Comparison of ENCODE assay signal across 9 mouse cellular contexts in genomic region chr13:112259398-112259797, GRCm38 (mm10). TPM values are rescaled to one million over a fixed set of nuclear protein-coding genes. Genes with fewer than 3 reads are reported as not detected.
DNase-seq lines count a peak whose midpoint lies in the region; ATAC-seq lines count a peak whose summit lies in the region.
"Had no signal": no experiment of that assay in that cellular context is flagged by ENCODE, and none has a peak within 500 bp of the region (broad histone marks: within the 10 kb centered on the region; RNA-seq: fewer than 3 reads in every experiment).

No protein-coding gene starts in this region.

- DNase-seq in cerebellum, postnatal 25 days, result peak; percentile 79 to 83
- peak; percentile 41 to 45 for DNase-seq in frontal cortex, postnatal 25 days (ENCODE audit: low spot score in 2 of 2)
- peak; percentile 76 for DNase-seq in intestine, embryonic 14.5 days (ENCODE audit: low spot score)
- peak; percentile 12 to 26 for DNase-seq in left cerebral cortex, adult 8-10 months (ENCODE audit: low spot score in 2 of 2)
- DNase-seq in mesoderm, embryonic 11.5 days (ENCODE audit: low read depth, low spot score), result peak; percentile 63
- DNase-seq in right cerebral cortex, postnatal 25 days, result peak; percentile 45
- DNase-seq in urinary bladder, postnatal 36 days (ENCODE audit: low spot score in 2 of 2), result peak; percentile 55 to 70

- H3K36me3 ChIP-seq in intestine, embryonic 14.5 days (ENCODE audit: control insufficient read depth, insufficient read depth, low read length), result no peaks in the 10 kb centered on the region

- no peak overlapping the region for H3K27ac ChIP-seq in intestine, embryonic 14.5 days (ENCODE audit: low read depth)

- no peaks in the 10 kb centered on the region for H3K27me3 ChIP-seq in intestine, embryonic 14.5 days (replicated peaks; ENCODE audit: control insufficient read depth, insufficient read depth, low read length)

- no peaks in the 10 kb centered on the region for H3K4me1 ChIP-seq in intestine, embryonic 14.5 days (replicated peaks; ENCODE audit: control insufficient read depth, insufficient read depth, low read length)
- H3K4me1 ChIP-seq: megakaryocyte, embryonic 14.5 days had no signal

- H3K4me3 ChIP-seq in intestine, embryonic 14.5 days (ENCODE audit: low read depth, low read length), result no peak overlapping the region
- H3K4me3 ChIP-seq: megakaryocyte, embryonic 14.5 days had no signal

- no peak overlapping the region for H3K4me2 ChIP-seq in intestine, embryonic 14.5 days (ENCODE audit: low read length)

- H3K9ac ChIP-seq in intestine, embryonic 14.5 days (ENCODE audit: low read length), result no peak overlapping the region

- H3K9me3 ChIP-seq in intestine, embryonic 14.5 days (ENCODE audit: control insufficient read depth, low read length), result no peaks in the 10 kb centered on the region
- H3K9me3 ChIP-seq: megakaryocyte, embryonic 14.5 days had no signal

- peak; percentile 94 for ATAC-seq in activated CD4-positive, CD25-positive, alpha-beta regulatory T cell, adult 4 months
- peak; percentile 89 for ATAC-seq in intestine, embryonic 14.5 days (replicated peaks; ENCODE audit: low FRiP score, low TSS enrichment, low read depth)

- 25% methylated on average over 2 of the region's 2 CpGs for WGBS in intestine, embryonic 14.5 days

RNA-seq across cellular contexts. Expression of gene Ankrd55, which starts 28.9 kb away (rescaled TPM):
- 10 to 100 TPM in 1 of 2 experiments, 1 to 10 TPM in 1; 8.3 to 15.4 TPM for polyA plus RNA-seq in activated CD4-positive, CD25-positive, alpha-beta regulatory T cell, adult 4 months (2017; shearing (Covaris generic))
- polyA plus RNA-seq in intestine, embryonic 14.5 days (2014; fragmentation: Nextera tagmentation; extraction: Ambion mirVana), result 0.39 TPM in 1 of 2 replicates, not detected in the other
- total RNA-seq in left cerebral cortex, adult 8-10 months (2022), result 1 to 10 TPM; 3.9 to 5.8 (median 5.0) TPM

Comparison
In these comparisons a context has a peak if more than half of its experiments do, and no peak if none do; other contexts are left out.
1. DNase-seq: peak in every context shown above with its lines; median percentile 81 in cerebellum, postnatal 25 days; 76 in intestine, embryonic 14.5 days; 63 in mesoderm, embryonic 11.5 days; 62 in urinary bladder, postnatal 36 days; 45 in right cerebral cortex, postnatal 25 days; 43 in frontal cortex, postnatal 25 days; 19 in left cerebral cortex, adult 8-10 months.